Mouse (Mus musculus) heart, adult 2 months (tissue): Measurements from ENCODE around the gene St6galnac6. TPM values are rescaled to one million over a fixed set of nuclear protein-coding genes. Genes with fewer than 3 reads are reported as not detected.

ENCODE experiments used
- DNase-seq, 2 experiments: peaks; one replicate each; pipeline ENCODE4 v3.0.0; 2021
- H3K27ac ChIP-seq: fragments of 200-600 bp; 2 replicates; pipeline ENCODE4 v1.8.1; 2022
- H3K27me3 ChIP-seq: fragments of 200-500 bp; 2 replicates; pipeline ENCODE4 v1.6.1; 2012; ENCODE audit warnings: mild to moderate bottlenecking, low read length, inconsistent platforms, mixed read lengths; ENCODE audit not compliant: control insufficient read depth, insufficient read depth
- H3K36me3 ChIP-seq: fragments of 200-500 bp; 2 replicates; pipeline ENCODE4 v1.6.1; 2012; ENCODE audit warnings: low read length, inconsistent platforms; ENCODE audit not compliant: control insufficient read depth, insufficient read depth
- H3K4me1 ChIP-seq: fragments of 200-500 bp; 2 replicates; pipeline ENCODE4 v1.6.1; 2011; ENCODE audit warnings: low read length; ENCODE audit not compliant: control insufficient read depth, insufficient read depth
- H3K4me3 ChIP-seq: fragments of 200-600 bp; 2 replicates; pipeline ENCODE4 v1.8.1; 2022
- H3K79me2 ChIP-seq: fragments of 200-500 bp; replicated peaks from 2 replicates; pipeline ENCODE4 v1.6.1; 2012; ENCODE audit warnings: mild to moderate bottlenecking, inconsistent platforms, low read length, moderate library complexity, mixed read lengths; ENCODE audit not compliant: control insufficient read depth, insufficient read depth
- H3K9ac ChIP-seq: fragments of 200-500 bp; 2 replicates; pipeline ENCODE4 v1.6.1; 2012; ENCODE audit warnings: low read depth, mild to moderate bottlenecking, control low read depth, inconsistent platforms, low read length, mixed read lengths
- CTCF ChIP-seq: fragments of 200-600 bp; IDR thresholded peaks from 2 replicates; pipeline ENCODE4 v1.8.1; 2022; ENCODE audit warnings: antibody characterized with exemption, mild to moderate bottlenecking, moderate library complexity
- EP300 ChIP-seq: fragments of 200-500 bp; IDR thresholded peaks from 2 replicates; pipeline ENCODE4 v1.6.1; 2011; ENCODE audit warnings: low read depth, low read length, control low read depth; ENCODE audit not compliant: insufficient read depth
- POLR2A ChIP-seq: fragments of 200-500 bp; IDR thresholded peaks from 2 replicates; pipeline ENCODE4 v1.6.1; 2011; ENCODE audit warnings: mild to moderate bottlenecking, low read depth, low read length, control low read depth; ENCODE audit not compliant: insufficient read depth
- WGBS: fragments of 180-500 bp; shearing (Covaris S2); methylation state at CpG from one replicate; pipeline ENCODE4 v1.1.7; 2018; 5-methylcytosine and 5-hydroxymethylcytosine counted together
- intact Hi-C: fragments of 180-260 bp; cut with DNase I; formaldehyde crosslinking; loops from one replicate; pipeline ENCODE4 v1.15.1; 2025
- microRNA-seq, 2 experiments: library from miRNA; unstranded; fragments of <30 nt; microRNA quantifications; one replicate each; pipeline ENCODE4 v1.2.0; 2021
- polyA plus RNA-seq: library from polyadenylated mRNA; depleted of rRNA; stranded (reverse); fragments of >200 nt; gene quantifications from 2 replicates; pipeline ENCODE4 v1.2.3, GENCODE M21; 2012; rRNA removed
- total RNA-seq, 2 experiments: library from RNA; stranded (reverse); gene quantifications; 2 replicates each; pipeline ENCODE4 v1.2.3; 2021

The St6galnac6 gene
- total and polyA plus RNA-seq, 3 experiments, result 107 to 129 (median 125) TPM

DNA sequence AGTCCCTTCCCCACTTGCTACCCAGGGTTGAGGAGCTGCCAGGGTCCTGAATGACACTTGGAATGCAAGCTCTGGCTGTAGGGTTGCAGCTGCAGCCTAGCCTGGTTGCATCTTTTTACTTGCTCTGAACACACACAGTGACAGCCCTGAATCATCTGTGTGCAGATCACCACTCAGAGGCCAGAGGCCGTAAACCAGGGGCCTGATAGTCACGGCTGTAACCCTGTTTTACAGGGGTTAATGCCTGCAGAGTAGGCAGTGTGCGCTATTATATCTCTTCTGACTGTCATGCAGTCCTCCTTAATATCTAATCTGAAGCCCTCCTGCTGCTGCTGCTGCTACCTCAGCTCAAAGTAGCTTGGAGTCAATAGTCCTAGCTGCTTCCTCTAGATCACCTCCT is 70.4 kb downstream of the St6galnac6 start:
- 68% methylated on average over 3 of the region's 3 CpGs for whole genome bisulfite sequencing
- intact Hi-C loops, result no loop called here

More for the DNA sequence above, 70.4 kb downstream of the St6galnac6 start:
- no peak for DNase-seq
- Histone ChIP-seq H3K4me1 (peaks cover 10% of the 10 kb centered on the region), H3K4me3 (no peak overlapping the region), H3K27me3 (no peaks in the 10 kb centered on the region), H3K27ac (no peak overlapping the region), H3K9ac (no peak overlapping the region), H3K36me3 (no peaks in the 10 kb centered on the region), H3K79me2 (no peaks in the 10 kb centered on the region)
- TF ChIP-seq EP300, result no peak
- no peak for TF ChIP-seq POLR2A
- TF ChIP-seq CTCF, result no peak

Small RNA genes lying within 50 kb of the gene (microRNA-seq; reads per million reads assigned to microRNA genes)
- 0 to 0.39 reads per million in 2 experiments for gene Mir1954

Other genes starting within 250 kb of the St6galnac6 start
- 10 to 100 TPM; 26.7 to 29.5 TPM for gene Ciz1, start 247.4 kb upstream of the St6galnac6 start, total RNA-seq
- 117 and 128 TPM in 2 replicates for gene Ciz1, start 247.4 kb upstream of the St6galnac6 start, polyA plus RNA-seq
- 1 to 10 TPM; 4.0 to 5.5 TPM for gene Dnm1, start 246.4 kb upstream of the St6galnac6 start, total RNA-seq
- gene Dnm1, start 246.4 kb upstream of the St6galnac6 start, polyA plus RNA-seq, result 20.4 and 23.1 TPM in 2 replicates
- 10 to 100 TPM; 39.6 to 44.8 TPM for gene 1110008P14Rik, start 217.8 kb upstream of the St6galnac6 start, total RNA-seq
- 129 and 132 TPM in 2 replicates for gene 1110008P14Rik, start 217.8 kb upstream of the St6galnac6 start, polyA plus RNA-seq
- gene Lcn2, start 211.5 kb upstream of the St6galnac6 start, total RNA-seq, result 1 to 10 TPM; 4.1 to 6.9 TPM
- gene Lcn2, start 211.5 kb upstream of the St6galnac6 start, polyA plus RNA-seq, result 6.6 and 11.3 TPM in 2 replicates
- gene Ptges2, start 203.8 kb upstream of the St6galnac6 start, total RNA-seq, result 10 to 100 TPM; 58.6 to 68.2 TPM
- gene Ptges2, start 203.8 kb upstream of the St6galnac6 start, polyA plus RNA-seq, result 68.8 and 98.5 TPM in 2 replicates
- 1 to 10 TPM; 2.8 to 3.4 TPM for gene Naif1, start 149.3 kb upstream of the St6galnac6 start, total RNA-seq
- gene Naif1, start 149.3 kb upstream of the St6galnac6 start, polyA plus RNA-seq, result 3.7 and 4.6 TPM in 2 replicates
- 10 to 100 TPM in 1 of 2 experiments, 1 to 10 TPM in 1; 8.5 to 10.1 TPM for gene Slc25a25, start 148.3 kb upstream of the St6galnac6 start, total RNA-seq
- 5.7 and 7.3 TPM in 2 replicates for gene Slc25a25, start 148.3 kb upstream of the St6galnac6 start, polyA plus RNA-seq
- gene Fam102a, start 64.4 kb upstream of the St6galnac6 start, total RNA-seq, result 1 to 10 TPM; 7.0 to 7.1 TPM
- gene Fam102a, start 64.4 kb upstream of the St6galnac6 start, polyA plus RNA-seq, result 9.2 and 10.6 TPM in 2 replicates
- gene Dpm2, start 28.9 kb upstream of the St6galnac6 start, total RNA-seq, result 10 to 100 TPM; 17.4 to 18.0 TPM
- 65.3 and 69.2 TPM in 2 replicates for gene Dpm2, start 28.9 kb upstream of the St6galnac6 start, polyA plus RNA-seq
- gene Pip5kl1, start 24.9 kb upstream of the St6galnac6 start, total RNA-seq, result not detected
- gene Pip5kl1, start 24.9 kb upstream of the St6galnac6 start, polyA plus RNA-seq, result 0.25 TPM in 1 of 2 replicates, not detected in the other
- gene 9430097D07Rik, start 24.0 kb upstream of the St6galnac6 start, total RNA-seq, result not detected
- gene 9430097D07Rik, start 24.0 kb upstream of the St6galnac6 start, polyA plus RNA-seq, result not detected in 2 replicates
- gene St6galnac4, start 12.6 kb upstream of the St6galnac6 start, total RNA-seq, result 10 to 100 TPM; 16.2 to 17.8 TPM
- gene St6galnac4, start 12.6 kb upstream of the St6galnac6 start, polyA plus RNA-seq, result 25.2 and 28.6 TPM in 2 replicates
- 100 to 1,000 TPM; 606 to 670 TPM for gene Ak1, start 22.0 kb downstream of the St6galnac6 start, total RNA-seq
- 584 and 623 TPM in 2 replicates for gene Ak1, start 22.0 kb downstream of the St6galnac6 start, polyA plus RNA-seq
- 100 to 1,000 TPM; 113 to 122 TPM for gene Eng, start 46.9 kb downstream of the St6galnac6 start, total RNA-seq
- 230 and 239 TPM in 2 replicates for gene Eng, start 46.9 kb downstream of the St6galnac6 start, polyA plus RNA-seq
- 1 to 10 TPM; 4.6 to 5.7 TPM for gene Fpgs, start 104.4 kb downstream of the St6galnac6 start, total RNA-seq
- gene Fpgs, start 104.4 kb downstream of the St6galnac6 start, polyA plus RNA-seq, result 17.8 and 18.0 TPM in 2 replicates
- gene Cdk9, start 113.4 kb downstream of the St6galnac6 start, total RNA-seq, result 10 to 100 TPM; 21.0 to 25.3 TPM
- gene Cdk9, start 113.4 kb downstream of the St6galnac6 start, polyA plus RNA-seq, result 42.3 and 49.3 TPM in 2 replicates
- 10 to 100 TPM; 27.1 to 28.9 TPM for gene Sh2d3c, start 121.3 kb downstream of the St6galnac6 start, total RNA-seq
- 38.7 and 52.8 TPM in 2 replicates for gene Sh2d3c, start 121.3 kb downstream of the St6galnac6 start, polyA plus RNA-seq
- not detected for gene 6330409D20Rik, start 141.3 kb downstream of the St6galnac6 start, total RNA-seq
- not detected in 2 replicates for gene 6330409D20Rik, start 141.3 kb downstream of the St6galnac6 start, polyA plus RNA-seq
- gene Tor2a, start 157.5 kb downstream of the St6galnac6 start, total RNA-seq, result 1 to 10 TPM; 8.2 to 9.4 TPM
- 19.4 and 22.2 TPM in 2 replicates for gene Tor2a, start 157.5 kb downstream of the St6galnac6 start, polyA plus RNA-seq
- gene Ttc16, start 175.9 kb downstream of the St6galnac6 start, total RNA-seq, result under 1 TPM; 0.10 to 0.11 TPM
- gene Ttc16, start 175.9 kb downstream of the St6galnac6 start, polyA plus RNA-seq, result 0.61 and 0.98 TPM in 2 replicates
- gene Ptrh1, start 176.1 kb downstream of the St6galnac6 start, total RNA-seq, result 1 to 10 TPM; 2.4 to 4.2 TPM
- gene Ptrh1, start 176.1 kb downstream of the St6galnac6 start, polyA plus RNA-seq, result 2.2 and 3.3 TPM in 2 replicates
- gene Cfap157, start 184.7 kb downstream of the St6galnac6 start, total RNA-seq, result not detected
- gene Cfap157, start 184.7 kb downstream of the St6galnac6 start, polyA plus RNA-seq, result 0.12 TPM in 1 of 2 replicates, not detected in the other
- 10 to 100 TPM in 1 of 2 experiments, 1 to 10 TPM in 1; 9.8 to 11.4 TPM for gene Stxbp1, start 247.5 kb downstream of the St6galnac6 start, total RNA-seq
- gene Stxbp1, start 247.5 kb downstream of the St6galnac6 start, polyA plus RNA-seq, result 14.4 and 15.6 TPM in 2 replicates